Mouse (Mus musculus): ENCODE data around the gene Etv6. TPM values are rescaled to one million over a fixed set of nuclear protein-coding genes. Genes with fewer than 3 reads are reported as not detected.

The Etv6 gene
- polyA plus RNA-seq, 1 experiment from 2014 or later, result 2.7 TPM

- no peaks in the 10 kb centered on the region for H3K9me3 ChIP-seq (ENCODE audit: low read length)
- no peak overlapping the region for H3K27ac ChIP-seq (ENCODE audit: low read depth)
- H3K27me3 ChIP-seq (ENCODE audit: insufficient read depth, low read length), result no peaks in the 10 kb centered on the region
- H3K36me3 ChIP-seq (replicated peaks; ENCODE audit: insufficient read depth, low read length), result no peaks in the 10 kb centered on the region
- no peak overlapping the region for H3K9ac ChIP-seq (replicated peaks)
- WGBS (ENCODE audit: insufficient replicate concordance), result 75% methylated on average over 9 of the region's 9 CpGs
- TF ChIP-seq EP300 (IDR thresholded peaks at IDR 0.05; ENCODE audit: low read depth) (no peak), CTCF (IDR thresholded peaks at IDR 0.05; ENCODE audit: low read depth) (no peak)
- ATAC-seq (no peak), DNase-seq (no peak)
- H3K4me2 ChIP-seq (ENCODE audit: low read depth, low read length), result no peak overlapping the region
- no peak overlapping the region for H3K4me3 ChIP-seq (ENCODE audit: low read depth, low read length)
- H3K4me1 ChIP-seq (ENCODE audit: insufficient read depth), result no peaks in the 10 kb centered on the region; the same call in none of the 2 replicates
Observed at GRCm38 (mm10) chr6:134211458-134211776, 175.9 kb downstream of the Etv6 start.

- Histone ChIP-seq H3K27ac (ENCODE audit: low read depth) (no peak overlapping the region), H3K4me1 (ENCODE audit: insufficient read depth) (peaks cover 9% of the 10 kb centered on the region)
- 79% methylated on average over 6 of the region's 6 CpGs for WGBS (ENCODE audit: insufficient replicate concordance)
Observed at GRCm38 (mm10) chr6:134217747-134218146, 182.2 kb downstream of the Etv6 start.

GRCm38 (mm10) chr6:134218441-134218840, 182.9 kb downstream of the Etv6 start:
- Histone ChIP-seq H3K9me3 (ENCODE audit: low read length) (no peaks in the 10 kb centered on the region), H3K4me1 (ENCODE audit: insufficient read depth) (peaks cover 9% of the 10 kb centered on the region), H3K4me2 (ENCODE audit: low read depth, low read length) (no peak overlapping the region), H3K27ac (ENCODE audit: low read depth) (no peak overlapping the region), H3K9ac (replicated peaks) (no peak overlapping the region), H3K4me3 (ENCODE audit: low read depth, low read length) (no peak overlapping the region), H3K36me3 (replicated peaks; ENCODE audit: insufficient read depth, low read length) (no peaks in the 10 kb centered on the region), H3K27me3 (ENCODE audit: insufficient read depth, low read length) (no peaks in the 10 kb centered on the region)
- DNase-seq (no peak), ATAC-seq (no peak)
- 82% methylated on average over 3 of the region's 3 CpGs for WGBS (ENCODE audit: insufficient replicate concordance)
- TF ChIP-seq EP300 (IDR thresholded peaks at IDR 0.05; ENCODE audit: low read depth) (no peak), CTCF (IDR thresholded peaks at IDR 0.05; ENCODE audit: low read depth) (no peak)

More at GRCm38 (mm10) chr6:134217747-134218146, 182.2 kb downstream of the Etv6 start:
- H3K36me3 ChIP-seq (replicated peaks; ENCODE audit: insufficient read depth, low read length), result no peaks in the 10 kb centered on the region
- H3K9ac ChIP-seq (replicated peaks), result no peak overlapping the region
- TF ChIP-seq EP300 (IDR thresholded peaks at IDR 0.05; ENCODE audit: low read depth) (no peak), CTCF (IDR thresholded peaks at IDR 0.05; ENCODE audit: low read depth) (no peak)
- H3K4me2 ChIP-seq (ENCODE audit: low read depth, low read length), result no peak overlapping the region
- no peaks in the 10 kb centered on the region for H3K27me3 ChIP-seq (ENCODE audit: insufficient read depth, low read length)
- H3K4me3 ChIP-seq (ENCODE audit: low read depth, low read length), result no peak overlapping the region
- no peaks in the 10 kb centered on the region for H3K9me3 ChIP-seq (ENCODE audit: low read length)
- ATAC-seq, result no peak
- DNase-seq, result no peak

- Histone ChIP-seq H3K4me3 (ENCODE audit: low read depth, low read length) (no peak overlapping the region), H3K36me3 (replicated peaks; ENCODE audit: insufficient read depth, low read length) (no peaks in the 10 kb centered on the region), H3K4me2 (ENCODE audit: low read depth, low read length) (no peak overlapping the region), H3K27me3 (ENCODE audit: insufficient read depth, low read length) (no peaks in the 10 kb centered on the region), H3K27ac (ENCODE audit: low read depth) (no peak overlapping the region), H3K9ac (replicated peaks) (no peak overlapping the region), H3K9me3 (ENCODE audit: low read length) (no peaks in the 10 kb centered on the region), H3K4me1 (ENCODE audit: insufficient read depth) (peaks cover 9% of the 10 kb centered on the region)
- DNase-seq (no peak), ATAC-seq (no peak)
- TF ChIP-seq CTCF (IDR thresholded peaks at IDR 0.05; ENCODE audit: low read depth), result no peak
- TF ChIP-seq EP300 (IDR thresholded peaks at IDR 0.05; ENCODE audit: low read depth), result no peak
- 62% methylated on average over 6 of the region's 6 CpGs for WGBS (ENCODE audit: insufficient replicate concordance)
Observed at GRCm38 (mm10) chr6:134219358-134219757, 183.9 kb downstream of the Etv6 start.

GRCm38 (mm10) chr6:134220209-134220777, 184.8 kb downstream of the Etv6 start:
- Histone ChIP-seq H3K4me3 (ENCODE audit: low read depth, low read length) (no peak overlapping the region), H3K4me2 (ENCODE audit: low read depth, low read length) (peak overlapping the region; percentile 57), H3K36me3 (replicated peaks; ENCODE audit: insufficient read depth, low read length) (no peaks in the 10 kb centered on the region), H3K27me3 (ENCODE audit: insufficient read depth, low read length) (no peaks in the 10 kb centered on the region), H3K9me3 (ENCODE audit: low read length) (no peaks in the 10 kb centered on the region), H3K27ac (ENCODE audit: low read depth) (peak overlapping the region; percentile 23; the same call in 1 of the 2 replicates), H3K9ac (replicated peaks) (no peak overlapping the region; the same call in 1 of the 2 replicates), H3K4me1 (ENCODE audit: insufficient read depth) (peaks cover 9% of the 10 kb centered on the region)
- 49% methylated on average over 13 of the region's 13 CpGs for WGBS (ENCODE audit: insufficient replicate concordance)
- DNase-seq (peak; percentile 66), ATAC-seq (peak; percentile 87)
- no peak for TF ChIP-seq CTCF (IDR thresholded peaks at IDR 0.05; ENCODE audit: low read depth)
- no peak for TF ChIP-seq EP300 (IDR thresholded peaks at IDR 0.05; ENCODE audit: low read depth)

- no peak overlapping the region for H3K4me2 ChIP-seq (ENCODE audit: low read depth, low read length)
- no peak overlapping the region for H3K4me3 ChIP-seq (ENCODE audit: low read depth, low read length)
- 73% methylated on average over 8 of the region's 8 CpGs for WGBS (ENCODE audit: insufficient replicate concordance)
- no peak overlapping the region for H3K27ac ChIP-seq (ENCODE audit: low read depth)
- no peaks in the 10 kb centered on the region for H3K9me3 ChIP-seq (ENCODE audit: low read length)
- TF ChIP-seq EP300 (IDR thresholded peaks at IDR 0.05; ENCODE audit: low read depth), result no peak
- no peak for TF ChIP-seq CTCF (IDR thresholded peaks at IDR 0.05; ENCODE audit: low read depth)
- H3K27me3 ChIP-seq (ENCODE audit: insufficient read depth, low read length), result no peaks in the 10 kb centered on the region
- H3K9ac ChIP-seq (replicated peaks), result no peak overlapping the region
- ATAC-seq (no peak), DNase-seq (no peak)
- no peaks in the 10 kb centered on the region for H3K36me3 ChIP-seq (replicated peaks; ENCODE audit: insufficient read depth, low read length)
- peaks cover 9% of the 10 kb centered on the region for H3K4me1 ChIP-seq (ENCODE audit: insufficient read depth)
Observed at GRCm38 (mm10) chr6:134222248-134222929, 186.9 kb downstream of the Etv6 start.
